Mouse (Mus musculus) hindbrain, embryonic 10.5 days (tissue): ENCODE measurements around the gene Hspa8. TPM values are rescaled to one million over a fixed set of nuclear protein-coding genes. Genes with fewer than 3 reads are reported as not detected.
A peak's percentile ranks its signal among the peaks of the same experiment; 100 is the strongest.
"Not testable (repeated sequence)": the region's sequence is repeated elsewhere in the genome, so short reads cannot be mapped to it uniquely, and the experiment has no call there.

ENCODE experiments used
- DNase-seq: peaks from one replicate; pipeline ENCODE4 v3.0.0-alpha.2; 2017; ENCODE audit warnings: low spot score
- H3K27ac ChIP-seq: fragments of 300-500 bp; sonication (generic); 2 replicates; pipeline ENCODE4 v1.5.1; 2016; ENCODE audit warnings: mild to moderate bottlenecking, moderate library complexity
- H3K27me3 ChIP-seq: fragments of 300-500 bp; sonication (generic); 2 replicates; pipeline ENCODE4 v1.6.1; 2016; ENCODE audit warnings: mild to moderate bottlenecking; ENCODE audit not compliant: poor library complexity, insufficient read depth, severe bottlenecking
- H3K36me3 ChIP-seq: fragments of 300-500 bp; sonication (generic); 2 replicates; pipeline ENCODE4 v1.6.1; 2016; ENCODE audit warnings: mild to moderate bottlenecking, moderate library complexity
- H3K4me1 ChIP-seq: fragments of 300-500 bp; sonication (generic); replicated peaks from 2 replicates; pipeline ENCODE4 v1.6.1; 2016; ENCODE audit warnings: mild to moderate bottlenecking
- H3K4me3 ChIP-seq: fragments of 300-500 bp; sonication (generic); 2 replicates; pipeline ENCODE4 v1.5.1; 2016; ENCODE audit warnings: mild to moderate bottlenecking, moderate library complexity
- H3K9me3 ChIP-seq: fragments of 300-500 bp; sonication (generic); 2 replicates; pipeline ENCODE4 v1.6.1; 2016; ENCODE audit warnings: mild to moderate bottlenecking, moderate library complexity
- WGBS: fragments of 180-500 bp; shearing (Covaris S2); methylation state at CpG from one replicate; pipeline ENCODE4 v1.1.7; 2016; 5-methylcytosine and 5-hydroxymethylcytosine counted together
- polyA plus RNA-seq: library from polyadenylated mRNA; unstranded; fragments of >200 nt; fragmentation: Nextera tagmentation; extraction: Ambion mirVana; gene quantifications from 2 replicates; pipeline ENCODE4 v1.2.1, GENCODE M21; 2016

Gene Hspa8
- polyA plus RNA-seq, 1 experiment from 2014 or later: 2,933 TPM

- Histone ChIP-seq H3K9me3 (no peaks in the 10 kb centered on the region), H3K4me1 (peaks cover 9% of the 10 kb centered on the region), H3K27me3 (no peaks in the 10 kb centered on the region), H3K4me3 (no peak overlapping the region), H3K27ac (no peak overlapping the region), H3K36me3 (peaks cover 19% of the 10 kb centered on the region)
- WGBS: 89% methylated on average over 4 of the region's 4 CpGs
- no peak for DNase-seq
These were observed 26.9 kb upstream of the Hspa8 start for GRCm38 (mm10) chr9:40773869-40774268.

GRCm38 (mm10) chr9:40776044-40776443, 24.7 kb upstream of the Hspa8 start:
- Histone ChIP-seq H3K36me3 (peaks cover 21% of the 10 kb centered on the region), H3K9me3 (no peaks in the 10 kb centered on the region), H3K4me3 (no peak overlapping the region), H3K27me3 (no peaks in the 10 kb centered on the region), H3K4me1 (peaks cover 3% of the 10 kb centered on the region; the same call in 1 of the 2 replicates), H3K27ac (no peak overlapping the region)
- no peak for DNase-seq
- 69% methylated on average over 1 of the region's 1 CpGs for WGBS

- Histone ChIP-seq H3K9me3 (0 out of 2 replicates have a peak, but pooled peaks cover 1% of the 10 kb centered on the region), H3K27ac (no peak overlapping the region), H3K4me3 (no peak overlapping the region), H3K27me3 (no peaks in the 10 kb centered on the region), H3K36me3 (peaks cover 24% of the 10 kb centered on the region), H3K4me1 (peaks cover 7% of the 10 kb centered on the region; the same call in 1 of the 2 replicates)
- WGBS: 80% methylated on average over 11 of the region's 11 CpGs
- no peak for DNase-seq
These were observed 24.1 kb upstream of the Hspa8 start for GRCm38 (mm10) chr9:40776459-40777248.

- DNase-seq: no peak
- Histone ChIP-seq H3K36me3 (peaks cover 11% of the 10 kb centered on the region; the same call in 1 of the 2 replicates), H3K9me3 (0 out of 2 replicates have a peak, but pooled peaks cover 3% of the 10 kb centered on the region), H3K27ac (no peak overlapping the region), H3K27me3 (no peaks in the 10 kb centered on the region), H3K4me3 (no peak overlapping the region), H3K4me1 (peaks cover 37% of the 10 kb centered on the region)
- WGBS: 69% methylated on average over 3 of the region's 3 CpGs
These were observed 20.7 kb upstream of the Hspa8 start for GRCm38 (mm10) chr9:40780111-40780510.

- 0 out of 2 replicates have a peak overlapping the region, but pooled peaks have one; percentile 8 for H3K27ac ChIP-seq
- H3K9me3 ChIP-seq: 0 out of 2 replicates have a peak, but pooled peaks cover 3% of the 10 kb centered on the region
- no peaks in the 10 kb centered on the region for H3K27me3 ChIP-seq
- WGBS: 81% methylated on average over 11 of the region's 11 CpGs
- peaks cover 45% of the 10 kb centered on the region for H3K4me1 ChIP-seq
- DNase-seq: no peak
- peaks cover 11% of the 10 kb centered on the region; the same call in 1 of the 2 replicates for H3K36me3 ChIP-seq
- no peak overlapping the region for H3K4me3 ChIP-seq
These were observed 19.7 kb upstream of the Hspa8 start for GRCm38 (mm10) chr9:40780892-40781725.

GRCm38 (mm10) chr9:40781726-40782581, 18.8 kb upstream of the Hspa8 start:
- peaks cover 45% of the 10 kb centered on the region for H3K4me1 ChIP-seq
- no peaks in the 10 kb centered on the region for H3K27me3 ChIP-seq
- peaks cover 11% of the 10 kb centered on the region; the same call in 1 of the 2 replicates for H3K36me3 ChIP-seq
- peak overlapping the region; percentile 34 for H3K4me3 ChIP-seq
- DNase-seq: no peak
- H3K9me3 ChIP-seq: 0 out of 2 replicates have a peak, but pooled peaks cover 3% of the 10 kb centered on the region
- WGBS: 44% methylated on average over 26 of the region's 26 CpGs
- peak overlapping the region; percentile 72 for H3K27ac ChIP-seq

- peak overlapping the region; percentile 83 for H3K27ac ChIP-seq
- peak; percentile 71 for DNase-seq
- 0 out of 2 replicates have a peak, but pooled peaks cover 3% of the 10 kb centered on the region for H3K9me3 ChIP-seq
- peaks cover 11% of the 10 kb centered on the region; the same call in 1 of the 2 replicates for H3K36me3 ChIP-seq
- H3K4me1 ChIP-seq: peaks cover 45% of the 10 kb centered on the region
- peak overlapping the region; percentile 37 for H3K4me3 ChIP-seq
- H3K27me3 ChIP-seq: no peaks in the 10 kb centered on the region
- 3% methylated on average over 13 of the region's 13 CpGs for WGBS
These were observed 17.0 kb upstream of the Hspa8 start for GRCm38 (mm10) chr9:40783641-40784373.

GRCm38 (mm10) chr9:40784374-40784967, 16.3 kb upstream of the Hspa8 start:
- peak; percentile 50 for DNase-seq
- 0 out of 2 replicates have a peak, but pooled peaks cover 3% of the 10 kb centered on the region for H3K9me3 ChIP-seq
- peak overlapping the region; percentile 37 for H3K4me3 ChIP-seq
- 6% methylated on average over 9 of the region's 9 CpGs for WGBS
- peaks cover 45% of the 10 kb centered on the region for H3K4me1 ChIP-seq
- H3K36me3 ChIP-seq: peaks cover 11% of the 10 kb centered on the region; the same call in 1 of the 2 replicates
- H3K27ac ChIP-seq: peak overlapping the region; percentile 83
- no peaks in the 10 kb centered on the region for H3K27me3 ChIP-seq

GRCm38 (mm10) chr9:40785452-40785851, 15.3 kb upstream of the Hspa8 start:
- peaks cover 45% of the 10 kb centered on the region for H3K4me1 ChIP-seq
- H3K27me3 ChIP-seq: no peaks in the 10 kb centered on the region
- 73% methylated on average over 6 of the region's 6 CpGs for WGBS
- H3K36me3 ChIP-seq: peaks cover 11% of the 10 kb centered on the region; the same call in 1 of the 2 replicates
- no peak for DNase-seq
- H3K4me3 ChIP-seq: no peak overlapping the region
- 0 out of 2 replicates have a peak, but pooled peaks cover 3% of the 10 kb centered on the region for H3K9me3 ChIP-seq
- peak overlapping the region; percentile 83 for H3K27ac ChIP-seq

- H3K27ac ChIP-seq, H3K27me3 ChIP-seq, H3K4me3 ChIP-seq, H3K36me3 ChIP-seq, H3K9me3 ChIP-seq, DNase-seq: not testable (repeated sequence)
- peaks cover 37% of the 10 kb centered on the region for H3K4me1 ChIP-seq
- WGBS: 97% methylated on average over 6 of the region's 6 CpGs
These were observed 14.0 kb upstream of the Hspa8 start for GRCm38 (mm10) chr9:40786820-40787219.

GRCm38 (mm10) chr9:40791864-40792633, 8.7 kb upstream of the Hspa8 start:
- no peak overlapping the region for H3K4me3 ChIP-seq
- 65% methylated on average over 6 of the region's 6 CpGs for WGBS
- H3K27ac ChIP-seq: no peak overlapping the region

More at GRCm38 (mm10) chr9:40791864-40792633, 8.7 kb upstream of the Hspa8 start:
- DNase-seq: no peak
- H3K9me3 ChIP-seq: no peaks in the 10 kb centered on the region
- H3K27me3 ChIP-seq: no peaks in the 10 kb centered on the region
- peaks cover 7% of the 10 kb centered on the region for H3K4me1 ChIP-seq
- no peaks in the 10 kb centered on the region for H3K36me3 ChIP-seq
